In genomic region chr4:122995404-122996220, GRCm38 (mm10) we compare ENCODE assay signal across 8 mouse cellular contexts. TPM values are rescaled to one million over a fixed set of nuclear protein-coding genes. Genes with fewer than 3 reads are reported as not detected.
DNase-seq lines count a peak whose midpoint lies in the region; ATAC-seq and TF ChIP-seq lines count a peak whose summit lies in the region.

Gene Mycl, plus strand, starts transcription at chr4:122995652.

- ATAC-seq in forebrain, embryonic 16.5 days, result peak; percentile 75
- ATAC-seq in liver, embryonic 16.5 days (ENCODE audit: low read depth), result peak; percentile 59
- peak; percentile 70 for ATAC-seq in neural tube, embryonic 12.5 days (ENCODE audit: low FRiP score, low read depth)

- H3K9ac ChIP-seq in ES-E14 (ENCODE audit: insufficient read depth, low read depth, low read length, poor library complexity, severe bottlenecking), result peak within 1 kb of the TSS; percentile 68
- peak within 1 kb of the TSS; percentile 97 for H3K9ac ChIP-seq in forebrain, embryonic 16.5 days (replicated peaks; ENCODE audit: low read depth, low read length)
- peak within 1 kb of the TSS; percentile 49 for H3K9ac ChIP-seq in liver, embryonic 16.5 days (ENCODE audit: low read depth, low read length)
- peak within 1 kb of the TSS; percentile 93 for H3K9ac ChIP-seq in neural tube, embryonic 12.5 days

- in situ Hi-C loops in ES-E14 (cut with MboI; ENCODE audit: low sequenced_read_pairs in 2 of 2, unreplicated experiment in 2 of 2), result loop anchor here in 1 of 2 experiments (10.0 kb wide), 1 partner anchor 89 kb away; no protein-coding TSS in a partner anchor

- H3K27me3 ChIP-seq in forebrain, embryonic 16.5 days (replicated peaks; ENCODE audit: control insufficient read depth, insufficient read depth, low read length), result no peaks in the 10 kb centered on the region
- H3K27me3 ChIP-seq in liver, embryonic 16.5 days (ENCODE audit: control insufficient read depth, insufficient read depth, low read depth, low read length), result peaks cover 51% of the 10 kb centered on the region
- no peaks in the 10 kb centered on the region for H3K27me3 ChIP-seq in neural tube, embryonic 12.5 days (replicated peaks)

- H3K9me3 ChIP-seq in ES-E14 (ENCODE audit: control insufficient read depth, insufficient read depth, low read depth, low read length), result no peaks in the 10 kb centered on the region
- H3K9me3 ChIP-seq in forebrain, embryonic 16.5 days (ENCODE audit: control insufficient read depth, low read length), result no peaks in the 10 kb centered on the region
- no peaks in the 10 kb centered on the region for H3K9me3 ChIP-seq in liver, embryonic 16.5 days (replicated peaks; ENCODE audit: control insufficient read depth, low read length)
- H3K9me3 ChIP-seq in neural tube, embryonic 12.5 days, result 0 out of 2 replicates have a peak, but pooled peaks cover 5% of the 10 kb centered on the region

- H3K4me2 ChIP-seq in forebrain, embryonic 16.5 days (ENCODE audit: low read length), result peak within 1 kb of the TSS; percentile 89
- H3K4me2 ChIP-seq in liver, embryonic 16.5 days (ENCODE audit: low read depth, low read length), result peak within 1 kb of the TSS; percentile 73
- peak within 1 kb of the TSS; percentile 80 for H3K4me2 ChIP-seq in neural tube, embryonic 12.5 days (replicated peaks)

- no peaks in the 10 kb centered on the region; the same call in 1 of the 2 replicates for H3K36me3 ChIP-seq in ES-E14 (ENCODE audit: control insufficient read depth, insufficient read depth, low read length, poor library complexity, severe bottlenecking)
- no peaks in the 10 kb centered on the region; the same call in 1 of the 2 replicates for H3K36me3 ChIP-seq in forebrain, embryonic 16.5 days (ENCODE audit: control insufficient read depth, insufficient read depth)
- H3K36me3 ChIP-seq in liver, embryonic 16.5 days (ENCODE audit: control insufficient read depth, insufficient read depth), result no peaks in the 10 kb centered on the region
- H3K36me3 ChIP-seq in neural tube, embryonic 12.5 days, result peaks cover 6% of the 10 kb centered on the region; the same call in 1 of the 2 replicates

- H3K4me3 ChIP-seq in ES-E14 (ENCODE audit: insufficient read depth in 1 of 2, low read depth in 1 of 2, low read length in 2 of 2, poor library complexity in 1 of 2, severe bottlenecking in 1 of 2), result peak within 1 kb of the TSS; percentile 70 to 75
- H3K4me3 ChIP-seq in forebrain, embryonic 16.5 days (replicated peaks; ENCODE audit: low read length), result peak within 1 kb of the TSS; percentile 97
- peak within 1 kb of the TSS; percentile 63 for H3K4me3 ChIP-seq in liver, embryonic 16.5 days (ENCODE audit: low read depth, low read length)
- H3K4me3 ChIP-seq in neural tube, embryonic 12.5 days, result peak within 1 kb of the TSS; percentile 88

- under 1% methylated on average over 66 of the region's 69 CpGs for WGBS in forebrain, embryonic 16.5 days
- WGBS in liver, embryonic 16.5 days (ENCODE audit: insufficient replicate concordance), result under 1% methylated on average over 52 of the region's 69 CpGs
- under 1% methylated on average over 68 of the region's 69 CpGs for WGBS in neural tube, embryonic 12.5 days

- no peak within 1 kb of the TSS; the same call in 1 of the 2 replicates for H3K27ac ChIP-seq in ES-E14 (ENCODE audit: insufficient read depth, low read depth, low read length, poor library complexity, severe bottlenecking)
- peak within 1 kb of the TSS; percentile 96 for H3K27ac ChIP-seq in forebrain, embryonic 16.5 days (ENCODE audit: low read length)
- H3K27ac ChIP-seq in liver, embryonic 16.5 days (ENCODE audit: low read length), result no peak within 1 kb of the TSS
- peak within 1 kb of the TSS; percentile 82 for H3K27ac ChIP-seq in neural tube, embryonic 12.5 days

- peak; percentile 83 for DNase-seq in ES-E14 (ENCODE audit: low read depth, low spot score)
- peak; percentile 89 to 92 for DNase-seq in cerebellum, adult 18-20 months
- DNase-seq in heart, postnatal 25 days (ENCODE audit: low spot score), result peak; percentile 28
- DNase-seq in layer of hippocampus, adult 11-12 months (ENCODE audit: low spot score), result peak; percentile 90
- peak; percentile 51 for DNase-seq in telencephalon, adult 2 months (ENCODE audit: low read depth, low spot score)

- peaks cover 5 to 16% of the 10 kb centered on the region in 2 experiments for H3K4me1 ChIP-seq in ES-E14 (ENCODE audit: control insufficient read depth in 2 of 2, insufficient read depth in 2 of 2, low read length in 2 of 2, poor library complexity in 1 of 2)
- H3K4me1 ChIP-seq in forebrain, embryonic 16.5 days (replicated peaks; ENCODE audit: control insufficient read depth, insufficient read depth, low read length), result peaks cover 32% of the 10 kb centered on the region
- peaks cover 4% of the 10 kb centered on the region for H3K4me1 ChIP-seq in liver, embryonic 16.5 days (ENCODE audit: control insufficient read depth, low read depth, low read length)
- peaks cover 18% of the 10 kb centered on the region for H3K4me1 ChIP-seq in neural tube, embryonic 12.5 days

- intact Hi-C loops in heart, postnatal 25 days (cut with DNase I), result loop anchor here (1.0 kb wide), 1 partner anchor 88 kb away; no protein-coding TSS in a partner anchor

TF ChIP-seq in ES-E14, 5 proteins besides CTCF, POLR2A, EP300 and RAD21:
- TF ChIP-seq CHD2 (IDR thresholded peaks at IDR 0.05; ENCODE audit: low read depth, low read length) (no peak), ZNF384 (IDR thresholded peaks at IDR 0.05; ENCODE audit: low read depth, low read length) (no peak), MAFK (IDR thresholded peaks at IDR 0.05; ENCODE audit: insufficient read depth, low read depth, low read length) (no peak), HCFC1 (IDR thresholded peaks at IDR 0.05; ENCODE audit: borderline replicate concordance, insufficient read depth, low read length) (peak; percentile 42; the same call in 1 of the 2 replicates), ZC3H11A (IDR thresholded peaks at IDR 0.05; ENCODE audit: borderline replicate concordance, low read depth, low read length) (peak; percentile 68)

RNA-seq across cellular contexts. Expression of gene Mycl, which starts in this region (rescaled TPM):
- total RNA-seq in ES-E14 (2012; rRNA removed), result 6.8 and 7.3 TPM in 2 replicates
- polyA plus RNA-seq in forebrain, embryonic 16.5 days (2015; fragmentation: Nextera tagmentation; extraction: Ambion mirVana), result 71.6 and 85.9 TPM in 2 replicates
- total RNA-seq in heart, postnatal 25 days (2021), result under 1 TPM; 0.08 to 0.53 TPM
- polyA plus RNA-seq in liver, embryonic 16.5 days (2015; fragmentation: Nextera tagmentation; extraction: Ambion mirVana), result 0.65 and 0.92 TPM in 2 replicates
- polyA plus RNA-seq in neural tube, embryonic 12.5 days (2016; fragmentation: Nextera tagmentation; extraction: Ambion mirVana), result 123 and 125 TPM in 2 replicates

Comparison
In these comparisons a context has a peak if more than half of its experiments do, and no peak if none do; other contexts are left out.
1. RNA of gene Mycl (polyA plus RNA-seq): 123 to 125 TPM in neural tube, embryonic 12.5 days and 71.6 to 85.9 TPM in forebrain, embryonic 16.5 days; 0.65 to 0.92 TPM in liver, embryonic 16.5 days; every median in the first group is over 10 times any median in the second.
2. Peak in DNase-seq in heart, postnatal 25 days; RNA of the gene not detected or under 1 TPM.
3. Peak in ATAC-seq, H3K4me3 ChIP-seq, H3K9ac ChIP-seq and H3K4me2 ChIP-seq in liver, embryonic 16.5 days; RNA of the gene not detected or under 1 TPM.
4. DNase-seq: peak in every context shown above with its lines; median percentile 90 in cerebellum, adult 18-20 months; 90 in layer of hippocampus, adult 11-12 months; 83 in ES-E14; 51 in telencephalon, adult 2 months; 28 in heart, postnatal 25 days.
5. H3K27ac ChIP-seq: peak in forebrain, embryonic 16.5 days (single experiment) and neural tube, embryonic 12.5 days (single experiment); none in ES-E14 (single experiment) and liver, embryonic 16.5 days (single experiment).
6. Peak in every context shown above with its lines, with median percentiles within 50 percentile points of each other: H3K4me3 ChIP-seq, H3K9ac ChIP-seq, ATAC-seq and H3K4me2 ChIP-seq.